Mouse (Mus musculus) mouse embryonic stem cell (cell line): ENCODE data around the gene Ddx5.
"Not testable (repeated sequence)": the region's sequence is repeated elsewhere in the genome, so short reads cannot be mapped to it uniquely, and the experiment has no call there.

Source experiments
- in situ Hi-C, 2 experiments: fragments of 300-500 bp; cut with MboI; formaldehyde crosslinking; loops; 1 replicate in 1 of 2; 3 replicates in 1 of 2; pipeline ENCODE4 v1.14.3; 2019 to 2020; ENCODE audit warnings: low sequenced_read_pairs in 2 of 2, low pct_unique_long_range_greater_than_20kb in 1 of 2, mixed read lengths in 1 of 2; ENCODE audit not compliant: unreplicated experiment in 1 of 2

Ddx5 gene

DNA sequence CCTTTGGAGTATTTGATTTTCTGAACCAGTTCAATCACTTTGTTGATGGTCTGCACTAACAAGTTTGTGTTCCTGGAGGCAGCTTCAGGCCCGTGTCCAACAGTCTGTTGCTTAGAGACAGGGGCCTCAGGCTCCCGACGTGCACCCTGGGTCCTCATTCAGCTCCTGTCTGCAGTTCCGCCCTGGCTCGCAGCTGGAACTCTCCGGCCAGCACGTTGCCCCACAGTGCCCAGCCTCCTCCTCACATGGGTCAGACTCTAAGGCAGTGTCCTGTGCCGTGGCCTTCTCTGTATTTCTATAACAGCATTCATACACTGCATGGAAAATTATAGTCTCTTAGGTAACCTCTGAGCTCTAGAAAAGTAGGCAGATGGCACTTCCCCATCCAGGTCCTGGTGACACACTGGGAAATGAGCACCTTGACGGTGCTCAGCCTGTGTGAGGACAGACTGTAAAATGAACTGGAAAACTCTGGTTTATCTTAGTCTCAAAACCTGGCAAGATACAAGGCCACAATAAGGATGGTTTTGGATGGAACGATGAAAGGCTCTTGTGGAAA lies 13.2 kb upstream of the Ddx5 start:
- in situ Hi-C loops = no loop called here

DNA sequence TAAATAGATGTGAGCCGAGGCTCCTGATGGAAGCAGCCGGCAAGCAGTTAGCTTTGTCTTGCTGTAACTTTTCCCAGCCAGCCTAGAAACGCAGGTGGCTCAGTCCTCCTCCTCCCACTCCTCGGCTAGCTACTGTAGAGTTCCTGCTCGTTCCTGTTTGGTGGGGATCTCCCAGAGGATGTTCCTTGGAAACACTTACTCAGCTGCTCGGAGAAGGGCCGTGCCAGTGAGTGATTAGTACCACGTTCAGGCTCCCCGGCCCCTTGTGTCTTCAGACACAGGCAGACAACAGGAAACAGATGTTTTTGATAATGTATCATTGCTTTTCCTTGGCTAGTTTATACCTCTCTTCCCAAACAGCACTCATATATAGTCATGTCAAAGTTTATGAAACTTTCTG lies 6.7 kb upstream of the Ddx5 start:
- in situ Hi-C loops = no loop called here

DNA sequence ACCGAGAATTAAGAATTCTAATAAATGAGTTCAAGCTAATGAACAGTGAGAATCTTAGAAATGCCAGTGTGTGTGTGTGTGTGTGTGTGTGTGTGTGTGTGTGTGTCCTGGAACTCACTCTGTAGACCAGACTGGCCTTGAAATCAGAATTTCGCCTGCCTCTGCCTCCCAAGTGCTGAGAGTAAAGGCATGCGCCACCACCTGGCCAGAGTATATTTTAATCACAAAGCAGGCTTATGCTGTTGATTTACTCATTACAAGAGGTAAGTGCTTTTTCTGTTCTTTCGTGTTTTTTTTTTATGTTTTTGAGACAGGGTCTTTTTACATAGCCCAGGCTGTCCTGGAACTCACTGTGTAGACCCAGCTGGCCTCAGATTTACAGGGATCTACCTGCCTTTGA lies 4.9 kb upstream of the Ddx5 start:
- in situ Hi-C loops = no loop called here

DNA sequence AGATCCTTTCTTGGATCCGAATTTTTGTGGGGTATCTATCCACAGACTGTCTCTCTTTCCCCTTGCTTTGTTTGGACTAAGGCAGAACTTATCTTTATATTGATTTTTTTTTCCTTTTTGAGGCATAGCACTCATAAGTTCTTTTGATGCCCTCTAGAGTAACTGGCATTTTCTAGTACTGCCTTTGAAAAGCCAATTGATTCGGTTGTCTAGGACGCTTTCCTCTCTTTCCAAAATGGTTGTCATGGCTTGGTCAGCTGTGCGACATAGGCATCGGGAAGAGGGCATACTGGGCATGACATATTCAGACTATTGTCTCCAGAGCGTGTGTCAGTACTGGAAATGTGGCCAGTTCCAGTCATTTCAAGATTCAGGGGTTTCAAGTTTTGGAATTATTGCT lies 664 bp upstream of the Ddx5 start:
- in situ Hi-C loops = no loop called here

DNA sequence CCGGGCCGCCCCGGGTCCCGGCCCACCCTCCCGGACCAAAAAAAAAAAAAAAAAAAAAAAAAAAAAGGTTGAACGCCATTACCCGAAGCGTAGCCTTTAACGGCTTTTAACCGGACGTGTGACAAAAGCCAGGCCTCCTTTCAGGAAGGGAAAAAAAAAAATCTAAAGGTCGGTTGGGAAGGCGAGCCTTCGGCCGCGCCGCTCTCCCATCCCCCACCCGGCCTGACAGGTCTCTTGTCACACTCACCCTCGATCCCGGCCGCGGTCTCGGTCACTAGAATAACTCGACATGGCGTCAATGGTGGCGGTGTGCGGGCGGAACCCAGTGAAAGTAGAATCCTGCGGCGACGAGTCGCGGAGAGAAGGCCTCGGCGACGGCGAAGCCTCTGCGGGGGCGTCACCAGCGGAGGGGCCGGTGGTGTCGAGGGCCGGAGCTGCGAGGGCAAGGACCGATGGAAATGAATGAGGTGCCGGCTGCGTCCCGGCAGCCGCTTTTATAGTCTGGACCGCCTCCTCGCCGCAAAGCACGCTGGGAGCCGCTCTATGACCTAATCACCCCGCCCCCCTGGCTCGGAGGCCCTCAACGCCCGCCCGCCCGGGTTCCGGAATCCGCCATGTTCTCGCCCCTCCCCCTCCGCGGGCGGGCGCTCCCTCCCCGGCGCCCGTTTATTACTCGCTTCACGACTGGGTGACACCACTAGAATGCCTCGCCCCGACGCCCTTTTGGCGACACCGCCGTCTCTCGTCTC lies 785 bp downstream of the Ddx5 start:
- in situ Hi-C loops = no loop called here

DNA sequence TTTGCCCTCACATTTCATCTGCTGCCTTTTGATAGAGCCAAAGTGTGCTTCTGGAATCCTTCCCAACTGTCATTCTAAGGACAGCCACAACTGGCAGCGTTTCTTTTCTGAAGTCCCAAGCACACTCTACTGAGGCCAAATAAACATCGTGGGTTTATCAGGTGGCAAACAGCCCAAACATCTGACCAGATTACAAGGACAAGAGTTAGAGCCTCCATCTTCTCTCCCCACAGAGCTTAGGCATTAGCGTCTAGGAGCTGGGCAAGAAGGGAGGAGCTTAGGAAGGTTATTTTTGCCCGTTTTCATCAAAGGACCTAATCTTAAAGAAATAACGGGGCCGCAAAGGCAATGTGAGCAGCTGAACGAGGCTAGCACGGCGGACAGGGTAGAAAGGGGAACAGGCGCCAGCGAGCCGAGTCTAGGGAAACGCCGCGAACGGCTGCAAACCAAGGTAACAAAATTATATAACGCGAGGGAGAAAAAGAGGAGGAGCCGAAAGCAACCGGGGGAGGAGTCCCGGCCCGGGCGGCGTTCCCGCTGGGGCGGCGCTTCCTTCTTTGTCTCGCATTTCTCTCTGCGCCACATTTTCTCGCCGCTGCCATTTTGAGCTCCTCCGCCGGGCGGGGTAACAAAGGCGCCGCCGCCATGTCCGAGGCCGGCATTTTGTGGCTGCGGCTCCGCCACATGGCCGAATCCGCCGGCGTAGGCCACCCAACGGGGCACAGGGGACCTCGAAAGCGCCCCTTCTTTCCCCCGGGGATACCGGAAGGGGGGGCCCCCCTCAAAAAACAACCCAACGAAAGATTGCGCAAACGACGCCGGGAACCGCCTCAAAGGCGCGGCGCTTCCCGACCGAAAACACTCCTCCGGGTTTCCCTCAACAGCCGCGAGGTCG lies 1.6 kb downstream of the Ddx5 start:
- in situ Hi-C loops = no loop called here

DNA sequence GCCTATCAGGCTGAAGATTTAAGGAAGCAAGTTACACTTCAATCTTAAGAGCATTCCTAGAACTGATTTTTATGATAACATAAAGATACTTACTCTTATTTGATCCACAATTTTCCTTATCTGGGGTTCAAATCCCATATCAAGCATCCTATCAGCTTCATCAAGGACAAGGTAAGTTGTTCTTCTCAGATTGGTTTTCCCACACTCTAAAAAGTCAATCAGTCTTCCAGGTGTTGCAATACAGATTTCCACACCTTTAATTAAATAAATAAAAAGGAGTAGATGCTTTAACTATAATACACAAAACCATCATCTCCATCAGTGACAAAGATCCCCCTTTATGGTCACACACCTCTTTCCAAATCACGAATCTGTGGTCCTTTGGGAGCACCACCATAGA lies 3.9 kb downstream of the Ddx5 start:
- in situ Hi-C loops = no loop called here

DNA sequence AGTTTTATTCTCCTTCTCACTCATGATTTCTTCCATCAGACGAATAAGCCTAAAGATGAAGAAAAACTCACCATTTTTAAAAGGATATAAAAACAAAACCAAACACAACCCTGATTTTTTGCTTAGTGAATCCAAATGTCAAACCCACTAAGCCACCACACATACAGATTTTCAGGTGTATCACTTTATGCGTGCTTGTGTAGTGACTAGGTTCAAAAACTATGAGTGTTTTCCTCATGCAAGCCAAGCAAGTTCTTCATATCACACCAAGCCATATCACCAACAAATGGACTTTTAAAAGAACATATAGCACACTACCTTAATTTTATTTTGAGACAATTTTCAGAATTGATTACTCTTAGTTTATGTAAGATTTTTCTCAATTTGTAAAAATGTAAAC lies 4.5 kb downstream of the Ddx5 start:
- in situ Hi-C loops = no loop called here

DNA sequence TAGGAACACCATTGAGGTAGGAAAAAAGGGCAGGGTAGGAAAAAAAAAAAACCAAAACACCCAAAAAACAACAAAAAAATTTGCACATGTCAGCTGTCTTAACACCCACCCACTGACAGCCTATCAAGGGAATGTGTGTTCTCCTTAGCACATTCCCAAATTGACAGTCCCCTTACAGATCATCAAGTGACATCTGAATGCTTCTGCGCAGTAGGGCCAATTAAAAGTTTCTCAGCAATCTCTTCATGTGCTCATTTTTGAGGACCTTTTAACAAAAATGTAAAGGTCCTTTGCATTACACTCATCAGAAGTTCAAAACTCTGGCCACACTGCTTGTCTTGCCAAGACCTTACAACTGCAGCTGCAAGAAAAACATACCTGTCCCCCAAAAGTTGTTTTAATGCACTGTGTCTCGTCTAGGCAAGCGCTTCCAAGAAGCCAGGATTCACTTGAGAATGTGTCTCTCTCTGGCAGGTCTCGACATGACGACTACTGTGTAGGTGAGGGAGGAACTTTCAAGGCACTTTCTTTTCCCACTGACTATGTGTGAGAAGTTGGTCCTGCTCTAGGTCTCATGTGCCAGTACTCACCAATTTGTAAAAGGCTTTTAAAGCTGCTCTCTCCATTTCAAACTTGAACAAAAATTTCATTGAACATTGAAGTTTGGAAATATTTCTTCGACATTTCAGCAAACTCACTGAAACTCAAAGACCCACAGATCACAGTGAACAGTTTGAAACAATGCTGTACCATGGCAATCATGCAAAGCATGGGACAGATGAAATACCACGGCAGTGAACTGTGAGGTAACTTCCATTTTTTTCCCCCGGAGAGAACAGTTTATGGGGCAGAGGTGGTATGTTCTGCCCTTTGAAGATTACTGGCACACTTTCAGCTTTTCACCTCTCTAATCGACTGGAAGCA lies 5.9 kb downstream of the Ddx5 start:
- in situ Hi-C loops = no loop called here

DNA sequence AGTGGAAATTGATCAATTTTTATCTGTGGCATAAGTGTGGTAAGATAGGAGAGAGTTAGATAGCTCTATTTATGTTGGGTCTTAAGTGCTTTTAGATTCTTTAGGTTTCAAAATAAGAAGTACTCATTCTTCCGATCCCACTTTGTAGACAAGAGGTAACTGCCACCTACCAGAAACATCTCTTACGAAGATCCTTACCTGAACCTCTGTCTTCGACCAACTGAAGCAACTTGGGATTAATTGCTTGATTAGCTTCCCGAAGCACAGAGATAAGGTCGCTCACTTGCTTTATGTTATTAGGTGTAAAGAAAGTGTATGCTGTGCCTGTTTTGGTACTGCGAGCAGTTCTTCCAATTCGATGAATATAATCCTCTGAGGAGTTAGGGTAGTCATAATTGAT lies 6.7 kb downstream of the Ddx5 start:
- in situ Hi-C loops = not testable (repeated sequence)

DNA sequence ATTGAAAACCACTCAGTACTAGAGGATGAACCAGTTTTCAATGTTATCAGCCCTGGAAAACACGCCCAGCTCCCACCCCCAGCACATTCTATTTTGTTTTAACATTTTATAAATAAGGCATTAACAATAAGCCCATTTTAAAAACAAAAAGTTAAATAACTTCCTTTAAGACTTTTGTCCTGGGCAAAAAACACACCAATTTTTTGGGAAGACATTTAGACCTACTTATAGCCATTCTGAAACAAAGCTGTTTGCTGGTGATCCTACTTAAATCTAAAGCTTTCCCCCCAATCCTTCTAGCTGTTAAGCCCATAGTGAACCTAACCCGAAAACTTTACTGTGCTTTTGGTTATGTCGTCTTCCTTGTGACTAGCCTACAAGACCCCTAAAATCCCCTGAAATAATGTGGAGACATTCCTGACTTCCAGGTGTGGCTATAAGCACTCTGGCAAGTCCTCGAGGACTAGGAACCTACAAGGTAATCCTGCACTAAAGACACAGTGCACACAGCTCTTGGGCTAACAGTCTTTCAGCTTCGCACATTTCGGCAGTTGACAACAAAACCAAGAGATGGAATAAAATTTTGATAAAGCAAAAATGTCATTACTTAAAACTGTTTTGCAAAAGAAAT lies 8.3 kb downstream of the Ddx5 start:
- in situ Hi-C loops = no loop called here

DNA sequence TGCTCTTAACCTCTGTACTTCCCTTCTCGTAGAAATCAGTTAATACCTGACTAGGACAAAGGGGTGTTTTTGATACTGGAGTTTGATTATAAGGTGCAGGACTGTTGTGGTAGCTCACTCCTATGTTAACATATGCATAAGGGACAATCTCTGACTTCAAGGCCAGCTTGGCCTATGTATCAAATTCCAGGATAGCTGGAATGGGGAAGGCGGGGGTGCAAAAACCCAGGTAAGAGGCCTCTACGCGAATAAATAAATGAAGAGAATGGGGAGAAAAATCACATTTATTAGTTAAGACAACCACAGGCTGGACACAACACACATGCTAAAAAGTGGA lies 8.9 kb downstream of the Ddx5 start:
- in situ Hi-C loops = no loop called here

DNA sequence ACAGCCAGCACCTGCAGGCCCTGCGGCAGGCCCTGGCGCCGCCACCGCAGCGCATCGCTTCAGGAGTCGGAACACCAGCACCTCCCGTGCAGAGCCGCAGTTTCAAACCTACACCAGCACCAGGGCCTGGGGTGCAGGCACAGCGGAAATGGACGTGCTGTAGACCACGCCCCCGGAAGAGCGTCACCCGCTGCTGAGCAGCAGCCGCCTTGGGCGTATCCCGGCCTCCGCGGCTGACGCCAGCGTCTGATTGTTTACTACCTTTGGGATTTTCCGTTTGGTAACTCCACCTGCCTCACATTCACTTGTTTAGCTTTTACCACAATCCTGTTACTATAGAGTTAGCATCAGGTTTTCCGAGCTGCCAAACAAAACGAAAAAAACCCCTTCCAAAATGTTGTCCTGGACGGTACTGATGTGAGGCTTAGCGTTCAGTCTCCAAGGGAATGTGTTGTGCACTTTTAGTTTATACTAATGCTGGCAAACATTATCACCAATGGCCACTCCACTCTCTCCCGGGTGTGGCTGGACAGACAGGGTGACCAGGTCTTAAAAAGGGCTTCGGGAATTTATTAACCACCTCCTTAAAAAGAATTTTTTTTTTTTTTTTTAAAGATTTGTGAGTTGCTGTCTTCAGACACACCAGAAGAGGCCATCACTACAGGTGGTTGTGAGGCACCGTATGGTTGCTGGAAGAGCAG lies 9.4 kb downstream of the Ddx5 start, which contains the start of gene Polg2:
TSS of gene Polg2 (minus strand) at position 150 of the 701 bp plus-strand sequence.
- in situ Hi-C loops = no loop called here

DNA sequence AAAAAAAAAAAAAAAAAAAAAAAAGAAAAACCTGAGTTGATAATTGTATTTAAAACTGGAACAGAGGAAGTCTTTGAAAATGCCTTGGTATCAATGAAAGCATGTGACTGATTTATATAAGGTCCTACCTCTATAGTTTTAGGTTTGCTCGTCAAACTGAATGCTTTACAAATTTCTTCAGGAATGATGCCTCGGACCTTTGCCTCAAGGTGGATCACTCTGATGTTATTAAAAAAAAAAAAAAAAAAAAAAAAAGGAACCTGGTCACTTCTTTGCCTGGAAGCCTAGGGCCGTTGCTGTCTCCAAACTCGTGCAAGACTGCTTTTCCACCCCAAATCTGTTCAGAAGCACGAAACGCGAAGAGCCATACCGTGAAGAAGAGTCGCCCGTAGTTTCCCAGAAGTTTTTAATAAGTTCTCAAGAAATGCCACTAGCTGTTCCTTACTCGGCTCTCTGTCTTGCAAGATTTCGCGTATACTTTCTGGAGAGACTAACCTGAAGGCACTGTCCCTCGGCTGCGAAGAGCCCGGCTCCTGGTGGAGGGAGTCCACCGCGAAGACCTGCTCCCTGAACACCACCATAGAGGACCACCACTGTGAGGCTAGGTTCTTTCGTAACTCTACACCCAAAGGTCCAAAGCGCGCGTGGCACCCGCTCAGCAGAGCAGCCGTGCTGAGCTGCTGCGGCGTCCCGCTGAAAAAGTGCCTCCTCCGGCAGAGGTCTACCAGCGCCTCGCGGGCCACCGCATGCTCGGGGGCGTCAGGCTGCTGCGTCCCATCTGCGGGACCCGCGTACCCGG lies 10.2 kb downstream of the Ddx5 start:
- in situ Hi-C loops = no loop called here

DNA sequence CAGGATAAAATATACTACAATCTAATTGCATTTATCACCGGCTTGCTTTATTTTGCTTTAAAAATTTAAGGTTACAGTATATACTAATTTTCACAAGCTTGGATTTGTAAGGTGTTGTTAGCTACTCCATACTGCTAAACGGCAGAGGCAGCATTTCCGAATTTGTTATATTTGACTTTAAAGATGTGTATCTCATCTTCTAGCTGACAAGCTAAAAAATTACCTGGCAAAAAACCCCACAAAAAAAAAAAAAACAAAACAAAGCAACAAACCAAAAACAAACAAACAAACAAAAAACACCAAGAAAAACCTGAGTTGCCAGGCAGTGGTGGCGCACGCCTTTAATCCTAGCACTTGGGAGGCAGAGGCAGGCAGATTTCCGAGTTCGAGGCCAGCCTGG lies 10.9 kb downstream of the Ddx5 start:
- in situ Hi-C loops = no loop called here

DNA sequence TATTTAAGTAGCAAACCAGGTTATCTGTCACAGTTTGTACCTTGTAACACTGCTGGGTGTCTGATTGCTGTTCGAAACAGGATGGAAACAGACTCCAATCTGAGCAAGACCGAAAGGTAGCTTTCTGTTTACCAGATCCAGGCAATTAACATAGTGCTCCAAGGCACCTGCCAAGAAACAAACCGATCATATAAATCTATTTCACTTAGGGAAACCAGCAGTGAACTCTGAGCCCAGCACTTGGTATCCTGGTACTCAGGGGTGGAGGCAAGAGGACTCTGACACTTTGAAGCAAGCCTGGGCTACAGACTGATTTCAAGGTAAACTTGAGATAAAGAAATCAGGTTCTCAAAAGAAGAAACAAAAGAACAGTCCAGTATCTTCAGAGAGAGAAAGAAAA lies 11.6 kb downstream of the Ddx5 start:
- in situ Hi-C loops = no loop called here

DNA sequence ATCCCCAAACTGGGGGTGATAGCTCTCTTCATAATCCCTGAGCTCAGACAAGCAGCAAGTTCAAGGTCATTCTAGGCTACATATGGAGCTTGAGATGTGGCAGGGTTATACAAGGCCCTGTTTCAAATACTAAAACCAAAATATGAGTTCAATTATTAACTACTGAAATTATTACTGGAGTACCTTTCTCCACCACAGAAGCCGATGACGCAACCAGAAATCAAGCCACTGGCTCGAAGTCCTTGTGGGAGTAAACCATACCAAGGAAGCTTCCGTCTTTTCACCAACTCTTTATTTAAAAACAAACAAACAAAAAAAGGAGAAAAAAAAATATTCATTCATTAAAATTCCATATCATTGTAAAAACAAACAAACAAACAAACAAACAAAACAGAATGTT lies 12.0 kb downstream of the Ddx5 start:
- in situ Hi-C loops = no loop called here
